Mouse (Mus musculus) embryonic facial prominence, embryonic 10.5 days (tissue): ENCODE results near the gene Zfp62. TPM values are rescaled to one million over a fixed set of nuclear protein-coding genes. Genes with fewer than 3 reads are reported as not detected.
"Not testable (repeated sequence)": the region's sequence is repeated elsewhere in the genome, so short reads cannot be mapped to it uniquely, and the experiment has no call there.

Source experiments
- DNase-seq: peaks from one replicate; pipeline ENCODE4 v3.0.0-alpha.2; 2017; ENCODE audit warnings: low spot score
- H3K27ac ChIP-seq: fragments of 300-500 bp; sonication (generic); replicated peaks from 2 replicates; pipeline ENCODE4 v1.5.1; 2016; ENCODE audit warnings: mild to moderate bottlenecking
- H3K27me3 ChIP-seq: fragments of 300-500 bp; sonication (generic); replicated peaks from 2 replicates; pipeline ENCODE4 v1.6.1; 2016; ENCODE audit warnings: low read depth, mild to moderate bottlenecking; ENCODE audit not compliant: poor library complexity, severe bottlenecking
- H3K36me3 ChIP-seq: fragments of 300-500 bp; sonication (generic); replicated peaks from 2 replicates; pipeline ENCODE4 v1.6.1; 2016; ENCODE audit warnings: mild to moderate bottlenecking, moderate library complexity
- H3K4me1 ChIP-seq: fragments of 300-500 bp; sonication (generic); 2 replicates; pipeline ENCODE4 v1.6.1; 2016
- H3K4me3 ChIP-seq: fragments of 300-500 bp; sonication (generic); 2 replicates; pipeline ENCODE4 v1.5.1; 2016; ENCODE audit warnings: mild to moderate bottlenecking, moderate library complexity
- H3K9me3 ChIP-seq: fragments of 300-500 bp; sonication (generic); 2 replicates; pipeline ENCODE4 v1.6.1; 2016; ENCODE audit warnings: mild to moderate bottlenecking
- WGBS: fragments of 180-500 bp; shearing (Covaris S2); methylation state at CpG from one replicate; pipeline ENCODE4 v1.1.7; 2016; 5-methylcytosine and 5-hydroxymethylcytosine counted together
- polyA plus RNA-seq: library from polyadenylated mRNA; unstranded; fragments of >200 nt; fragmentation: Nextera tagmentation; extraction: Ambion mirVana; gene quantifications from 2 replicates; pipeline ENCODE4 v1.2.1, GENCODE M21; 2016

Gene Zfp62
- 46.8 and 50.0 TPM in 2 replicates for polyA plus RNA-seq

GRCm38 (mm10) chr11:49203129-49203768, at the start of gene Zfp62:
Gene Zfp62, plus strand, starts transcription at chr11:49203292.
- H3K27me3 ChIP-seq, result no peaks in the 10 kb centered on the region
- peak within 1 kb of the TSS; percentile 86 for H3K4me3 ChIP-seq
- H3K4me1 ChIP-seq, result peaks cover 20% of the 10 kb centered on the region
- DNase-seq, result peak; percentile 94
- peak within 1 kb of the TSS; percentile 99 for H3K27ac ChIP-seq
- WGBS, result under 1% methylated on average over 45 of the region's 47 CpGs
- H3K9me3 ChIP-seq, result no peaks in the 10 kb centered on the region
- H3K36me3 ChIP-seq, result peaks cover 20% of the 10 kb centered on the region

GRCm38 (mm10) chr11:49154077-49154476, 49.0 kb upstream of the Zfp62 start, which contains the start of gene Olfr1394:
Gene Olfr1394, plus strand, starts transcription at chr11:49154377.
- no peaks in the 10 kb centered on the region for H3K27me3 ChIP-seq
- no peak within 1 kb of the TSS for H3K27ac ChIP-seq
- WGBS, result 83% methylated on average over 1 of the region's 1 CpGs
- H3K36me3 ChIP-seq, result no peaks in the 10 kb centered on the region
- H3K9me3 ChIP-seq, result no peaks in the 10 kb centered on the region
- no peak for DNase-seq
- no peak within 1 kb of the TSS for H3K4me3 ChIP-seq
- H3K4me1 ChIP-seq, result no peaks in the 10 kb centered on the region

GRCm38 (mm10) chr11:49156821-49157814, 46.0 kb upstream of the Zfp62 start:
- no peak overlapping the region for H3K27ac ChIP-seq
- WGBS, result 83% methylated on average over 2 of the region's 2 CpGs
- H3K36me3 ChIP-seq, result no peaks in the 10 kb centered on the region
- no peak overlapping the region for H3K4me3 ChIP-seq
- no peaks in the 10 kb centered on the region for H3K4me1 ChIP-seq
- H3K27me3 ChIP-seq, result no peaks in the 10 kb centered on the region
- no peaks in the 10 kb centered on the region for H3K9me3 ChIP-seq
- DNase-seq, result no peak

GRCm38 (mm10) chr11:49168839-49169611, 34.1 kb upstream of the Zfp62 start:
- WGBS, result 5% methylated on average over 50 of the region's 50 CpGs

GRCm38 (mm10) chr11:49170576-49170975, 32.5 kb upstream of the Zfp62 start:
- no peaks in the 10 kb centered on the region for H3K36me3 ChIP-seq
- H3K27ac ChIP-seq, result no peak overlapping the region
- H3K4me3 ChIP-seq, result no peak overlapping the region
- 90% methylated on average over 4 of the region's 4 CpGs for WGBS
- DNase-seq, result no peak
- peaks cover 13% of the 10 kb centered on the region for H3K4me1 ChIP-seq
- H3K27me3 ChIP-seq, result peaks cover 30% of the 10 kb centered on the region
- H3K9me3 ChIP-seq, result peaks cover 11% of the 10 kb centered on the region; the same call in 1 of the 2 replicates

More at GRCm38 (mm10) chr11:49168839-49169611, 34.1 kb upstream of the Zfp62 start:
- H3K9me3 ChIP-seq, result peaks cover 11% of the 10 kb centered on the region; the same call in 1 of the 2 replicates
- H3K27ac ChIP-seq, result no peak overlapping the region; the same call in 1 of the 2 replicates
- H3K4me3 ChIP-seq, result peak overlapping the region; percentile 56
- peaks cover 8% of the 10 kb centered on the region for H3K4me1 ChIP-seq
- DNase-seq, result peak; percentile 59
- H3K27me3 ChIP-seq, result peaks cover 30% of the 10 kb centered on the region
- H3K36me3 ChIP-seq, result no peaks in the 10 kb centered on the region

GRCm38 (mm10) chr11:49175345-49175744, 27.7 kb upstream of the Zfp62 start:
- H3K4me3 ChIP-seq, result no peak overlapping the region

GRCm38 (mm10) chr11:49176047-49176779, 26.9 kb upstream of the Zfp62 start:
- not testable (repeated sequence) for DNase-seq, H3K4me3 ChIP-seq
- WGBS, result 84% methylated on average over 4 of the region's 4 CpGs

More at GRCm38 (mm10) chr11:49175345-49175744, 27.7 kb upstream of the Zfp62 start:
- H3K9me3 ChIP-seq, result no peaks in the 10 kb centered on the region
- H3K4me1 ChIP-seq, result peaks cover 4% of the 10 kb centered on the region; the same call in 1 of the 2 replicates
- DNase-seq, result no peak
- 94% methylated on average over 8 of the region's 8 CpGs for WGBS
- H3K27me3 ChIP-seq, result peaks cover 8% of the 10 kb centered on the region
- no peaks in the 10 kb centered on the region for H3K36me3 ChIP-seq
- H3K27ac ChIP-seq, result no peak overlapping the region

GRCm38 (mm10) chr11:49183172-49183571, 19.9 kb upstream of the Zfp62 start:
- Histone ChIP-seq H3K9me3 (no peaks in the 10 kb centered on the region), H3K27me3 (no peaks in the 10 kb centered on the region), H3K4me3 (no peak overlapping the region), H3K36me3 (no peaks in the 10 kb centered on the region), H3K4me1 (no peaks in the 10 kb centered on the region), H3K27ac (no peak overlapping the region)
- no peak for DNase-seq
- WGBS, result 78% methylated on average over 1 of the region's 1 CpGs

More at GRCm38 (mm10) chr11:49176047-49176779, 26.9 kb upstream of the Zfp62 start:
- not testable (repeated sequence) for H3K27ac ChIP-seq, H3K9me3 ChIP-seq, H3K36me3 ChIP-seq, H3K27me3 ChIP-seq, H3K4me1 ChIP-seq

GRCm38 (mm10) chr11:49186452-49186851, 16.6 kb upstream of the Zfp62 start:
- Histone ChIP-seq H3K36me3 (no peaks in the 10 kb centered on the region), H3K4me3 (no peak overlapping the region), H3K27ac (no peak overlapping the region), H3K4me1 (no peaks in the 10 kb centered on the region), H3K9me3 (no peaks in the 10 kb centered on the region), H3K27me3 (no peaks in the 10 kb centered on the region)
- DNase-seq, result no peak
- WGBS, result 84% methylated on average over 6 of the region's 6 CpGs

GRCm38 (mm10) chr11:49186955-49187488, 16.1 kb upstream of the Zfp62 start, which contains the start of gene Btnl9:
Gene Btnl9, minus strand, starts transcription at chr11:49187159.
- Histone ChIP-seq H3K9me3 (no peaks in the 10 kb centered on the region), H3K27ac (no peak within 1 kb of the TSS), H3K27me3 (no peaks in the 10 kb centered on the region), H3K4me3 (no peak within 1 kb of the TSS), H3K4me1 (no peaks in the 10 kb centered on the region), H3K36me3 (no peaks in the 10 kb centered on the region)
- DNase-seq, result no peak
- WGBS, result 76% methylated on average over 8 of the region's 8 CpGs

GRCm38 (mm10) chr11:49187701-49188100, 15.4 kb upstream of the Zfp62 start:
- no peaks in the 10 kb centered on the region for H3K9me3 ChIP-seq
- WGBS, result 78% methylated on average over 10 of the region's 10 CpGs
- H3K27me3 ChIP-seq, result no peaks in the 10 kb centered on the region
- H3K4me3 ChIP-seq, result no peak overlapping the region
- no peaks in the 10 kb centered on the region for H3K4me1 ChIP-seq
- no peak for DNase-seq
- H3K36me3 ChIP-seq, result no peaks in the 10 kb centered on the region
- H3K27ac ChIP-seq, result no peak overlapping the region
